Mouse (Mus musculus) heart, postnatal 0 days (tissue): ENCODE results near the gene Chil4. TPM values are rescaled to one million over a fixed set of nuclear protein-coding genes. Genes with fewer than 3 reads are reported as not detected.
"Not testable (repeated sequence)": the region's sequence is repeated elsewhere in the genome, so short reads cannot be mapped to it uniquely, and the experiment has no call there.

ENCODE experiments used
- ATAC-seq: fragments of 200-750 bp; cut with Nextera tagmentation; 2 replicates; pipeline ENCODE4 v1.8.0; 2017; ENCODE audit warnings: low read depth, moderate number of reproducible peaks, moderate library complexity; ENCODE audit not compliant: insufficient read depth
- DNase-seq: peaks from one replicate; pipeline ENCODE4 v3.0.0-alpha.2; 2016; ENCODE audit warnings: low spot score
- H3K27ac ChIP-seq: fragments of 300-500 bp; sonication (generic); 2 replicates; pipeline ENCODE4 v1.5.1; 2014; ENCODE audit warnings: low read depth, mild to moderate bottlenecking
- H3K27me3 ChIP-seq: fragments of 300-500 bp; sonication (generic); 2 replicates; pipeline ENCODE4 v1.6.1; 2014; ENCODE audit warnings: low read length, mixed read lengths; ENCODE audit not compliant: control insufficient read depth, insufficient read depth
- H3K36me3 ChIP-seq: fragments of 300-500 bp; sonication (generic); replicated peaks from 2 replicates; pipeline ENCODE4 v1.6.1; 2014; ENCODE audit warnings: low read length, mixed read lengths; ENCODE audit not compliant: control insufficient read depth, insufficient read depth
- H3K4me1 ChIP-seq: fragments of 300-500 bp; sonication (generic); 2 replicates; pipeline ENCODE4 v1.6.1; 2014; ENCODE audit warnings: antibody characterized with exemption; ENCODE audit not compliant: control insufficient read depth, insufficient read depth
- H3K4me2 ChIP-seq: fragments of 300-500 bp; sonication (generic); 2 replicates; pipeline ENCODE4 v1.6.1; 2014; ENCODE audit warnings: low read depth, mild to moderate bottlenecking, low read length, moderate library complexity
- H3K4me3 ChIP-seq: fragments of 300-500 bp; sonication (generic); 2 replicates; pipeline ENCODE4 v1.5.1; 2014; ENCODE audit warnings: low read depth, low read length
- H3K9ac ChIP-seq: fragments of 300-500 bp; sonication (generic); replicated peaks from 2 replicates; pipeline ENCODE4 v1.6.1; 2014; ENCODE audit warnings: low read depth, low read length, mixed read lengths
- H3K9me3 ChIP-seq: fragments of 300-500 bp; sonication (generic); replicated peaks from 2 replicates; pipeline ENCODE4 v1.6.1; 2016; ENCODE audit warnings: low read length; ENCODE audit not compliant: control insufficient read depth
- CTCF ChIP-seq: IDR thresholded peaks from 2 replicates; pipeline ENCODE4 v1.5.1; 2016; ENCODE audit warnings: antibody characterized with exemption, control low read depth, low read depth
- EP300 ChIP-seq: IDR thresholded peaks from 2 replicates; pipeline ENCODE4 v1.6.1; 2016; ENCODE audit warnings: antibody characterized with exemption, low read depth
- WGBS: fragments of 180-500 bp; shearing (Covaris S2); extraction: QIAGEN DNeasy Blood & Tissue Kit; methylation state at CpG from one replicate; pipeline ENCODE4 v1.1.7; 2014; 5-methylcytosine and 5-hydroxymethylcytosine counted together
- polyA plus RNA-seq: library from polyadenylated mRNA; unstranded; fragments of >200 nt; fragmentation: Nextera tagmentation; extraction: Ambion mirVana; gene quantifications from 2 replicates; pipeline ENCODE4 v1.2.1, GENCODE M21; 2015
- total RNA-seq: library from RNA; depleted of rRNA; stranded (reverse); fragments of >200 nt; gene quantifications from 2 replicates; pipeline ENCODE4 v1.2.3, GENCODE M21; 2014; ENCODE audit warnings: low replicate concordance; rRNA removed

The Chil4 gene
- 0.19 TPM in 1 of 2 replicates, not detected in the other for total RNA-seq
- polyA plus RNA-seq, result not detected in 2 replicates

- no peak for TF ChIP-seq CTCF
- no peak for TF ChIP-seq EP300
- Histone ChIP-seq H3K9me3 (peaks cover 3% of the 10 kb centered on the region; the same call in 1 of the 2 replicates), H3K9ac (no peak within 1 kb of the TSS), H3K4me1 (no peaks in the 10 kb centered on the region), H3K4me3 (no peak within 1 kb of the TSS), H3K36me3 (no peaks in the 10 kb centered on the region), H3K27me3 (no peaks in the 10 kb centered on the region), H3K4me2 (no peak within 1 kb of the TSS), H3K27ac (no peak within 1 kb of the TSS)
- no peak for DNase-seq
- WGBS, result 80% methylated on average over 2 of the region's 2 CpGs
- ATAC-seq, result no peak
These were observed at the start of gene Chil4 for GRCm38 (mm10) chr3:106219407-106219806. Gene Chil4 (minus strand): TSS chr3:106219507.

GRCm38 (mm10) chr3:106265854-106266253 is 46.5 kb upstream of the Chil4 start:
- Histone ChIP-seq H3K9ac (no peak overlapping the region), H3K27me3 (no peaks in the 10 kb centered on the region), H3K36me3 (no peaks in the 10 kb centered on the region), H3K4me2 (no peak overlapping the region), H3K4me3 (no peak overlapping the region), H3K4me1 (no peaks in the 10 kb centered on the region), H3K27ac (no peak overlapping the region), H3K9me3 (peaks cover 12% of the 10 kb centered on the region)
- WGBS, result 53% methylated on average over 2 of the region's 2 CpGs
- no peak for TF ChIP-seq CTCF
- TF ChIP-seq EP300, result no peak
- DNase-seq (no peak), ATAC-seq (no peak)

- no peak for DNase-seq
- Histone ChIP-seq H3K4me3 (no peak overlapping the region), H3K4me1 (no peaks in the 10 kb centered on the region), H3K27me3 (no peaks in the 10 kb centered on the region), H3K27ac (no peak overlapping the region), H3K9me3 (peaks cover 12% of the 10 kb centered on the region), H3K36me3 (no peaks in the 10 kb centered on the region), H3K4me2 (no peak overlapping the region), H3K9ac (no peak overlapping the region)
- no peak for ATAC-seq
- no peak for TF ChIP-seq EP300
These were observed 45.5 kb upstream of the Chil4 start for GRCm38 (mm10) chr3:106264854-106265253.

- not testable (repeated sequence) for H3K36me3 ChIP-seq, H3K4me2 ChIP-seq, ATAC-seq, H3K27me3 ChIP-seq, DNase-seq, H3K27ac ChIP-seq, H3K4me1 ChIP-seq, H3K4me3 ChIP-seq, H3K9ac ChIP-seq
- 77% methylated on average over 11 of the region's 11 CpGs for WGBS
- peaks cover 49% of the 10 kb centered on the region for H3K9me3 ChIP-seq
These were observed 37.8 kb upstream of the Chil4 start for GRCm38 (mm10) chr3:106257076-106257475.

- Histone ChIP-seq H3K27me3 (no peaks in the 10 kb centered on the region), H3K4me3 (no peak overlapping the region), H3K4me1 (no peaks in the 10 kb centered on the region), H3K9me3 (peaks cover 43% of the 10 kb centered on the region), H3K4me2 (no peak overlapping the region), H3K27ac (no peak overlapping the region), H3K36me3 (no peaks in the 10 kb centered on the region), H3K9ac (no peak overlapping the region)
- TF ChIP-seq CTCF, result no peak
- TF ChIP-seq EP300, result no peak
- WGBS, result 71% methylated on average over 6 of the region's 6 CpGs
- DNase-seq, result no peak
- ATAC-seq, result no peak
These were observed 33.4 kb upstream of the Chil4 start for GRCm38 (mm10) chr3:106252719-106253118.

- WGBS, result 59% methylated on average over 5 of the region's 5 CpGs
These were observed 31.6 kb upstream of the Chil4 start for GRCm38 (mm10) chr3:106250763-106251399.

GRCm38 (mm10) chr3:106247369-106247768 is 28.1 kb upstream of the Chil4 start:
- H3K4me1 ChIP-seq, H3K4me2 ChIP-seq, DNase-seq, H3K9ac ChIP-seq, H3K4me3 ChIP-seq, H3K27ac ChIP-seq, H3K27me3 ChIP-seq, H3K36me3 ChIP-seq, ATAC-seq: not testable (repeated sequence)
- 71% methylated on average over 9 of the region's 9 CpGs for WGBS
- H3K9me3 ChIP-seq, result peaks cover 21% of the 10 kb centered on the region

More at GRCm38 (mm10) chr3:106250763-106251399, 31.6 kb upstream of the Chil4 start:
- not testable (repeated sequence) for H3K9ac ChIP-seq, DNase-seq, H3K27ac ChIP-seq, H3K27me3 ChIP-seq, H3K36me3 ChIP-seq, H3K4me1 ChIP-seq, H3K4me3 ChIP-seq, H3K4me2 ChIP-seq, ATAC-seq
- peaks cover 32% of the 10 kb centered on the region for H3K9me3 ChIP-seq

- H3K9me3 ChIP-seq, result peaks cover 31% of the 10 kb centered on the region
- H3K27ac ChIP-seq, H3K36me3 ChIP-seq, H3K4me3 ChIP-seq, H3K9ac ChIP-seq, H3K4me1 ChIP-seq, H3K27me3 ChIP-seq, H3K4me2 ChIP-seq, DNase-seq, ATAC-seq: not testable (repeated sequence)
- 75% methylated on average over 1 of the region's 1 CpGs for WGBS
These were observed 20.9 kb upstream of the Chil4 start for GRCm38 (mm10) chr3:106240210-106240609.
